Mouse (Mus musculus): ENCODE data around the gene Gpd1.

GRCm38 (mm10) chr15:99723515-99724291, 6.4 kb downstream of the Gpd1 start:
- TF ChIP-seq POLR2A (IDR thresholded peaks at IDR 0.05; ENCODE audit: borderline replicate concordance, control insufficient read depth, low read depth, low read length) (no peak), CTCF (IDR thresholded peaks at IDR 0.05; ENCODE audit: control insufficient read depth, insufficient read depth, low read length) (no peak)

All from bone marrow, adult 2 months (tissue).